Mouse (Mus musculus) thymus, adult 2 months (tissue): Measurements from ENCODE around the gene Cd9. TPM values are rescaled to one million over a fixed set of nuclear protein-coding genes. Genes with fewer than 3 reads are reported as not detected.

ENCODE experiments used
- DNase-seq: peaks from one replicate; pipeline ENCODE4 v3.0.0; 2021
- H3K27ac ChIP-seq: fragments of 200-500 bp; 2 replicates; pipeline ENCODE4 v1.5.1; 2012; ENCODE audit warnings: low read length, control low read depth; ENCODE audit not compliant: control insufficient read depth, insufficient read depth
- H3K27me3 ChIP-seq: fragments of 200-500 bp; 2 replicates; pipeline ENCODE4 v1.6.1; 2012; ENCODE audit warnings: mild to moderate bottlenecking, low read length, moderate library complexity, mixed read lengths; ENCODE audit not compliant: control insufficient read depth, insufficient read depth
- H3K36me3 ChIP-seq: fragments of 200-500 bp; 2 replicates; pipeline ENCODE4 v1.6.1; 2012; ENCODE audit warnings: mild to moderate bottlenecking, low read length, moderate library complexity; ENCODE audit not compliant: control insufficient read depth, insufficient read depth
- H3K4me1 ChIP-seq: fragments of 200-500 bp; replicated peaks from 2 replicates; pipeline ENCODE4 v1.6.1; 2012; ENCODE audit warnings: low read length; ENCODE audit not compliant: control insufficient read depth, insufficient read depth
- H3K4me3 ChIP-seq: fragments of 200-500 bp; 2 replicates; pipeline ENCODE4 v1.5.1; 2012; ENCODE audit warnings: mild to moderate bottlenecking, low read length, control low read depth, moderate library complexity; ENCODE audit not compliant: control insufficient read depth, insufficient read depth
- CTCF ChIP-seq: fragments of 200-500 bp; IDR thresholded peaks from 2 replicates; pipeline ENCODE4 v1.5.1; 2012; ENCODE audit warnings: mild to moderate bottlenecking, control low read depth, low read length, moderate library complexity, borderline replicate concordance; ENCODE audit not compliant: control insufficient read depth, poor library complexity, insufficient read depth; ENCODE audit errors: extremely low read depth
- POLR2A ChIP-seq: fragments of 200-500 bp; IDR thresholded peaks from 2 replicates; pipeline ENCODE4 v1.6.1; 2012; ENCODE audit warnings: mild to moderate bottlenecking, low read length, control low read depth, moderate library complexity; ENCODE audit not compliant: control insufficient read depth, poor library complexity, insufficient read depth; ENCODE audit errors: extremely low read depth
- WGBS: fragments of 180-500 bp; shearing (Covaris S2); methylation state at CpG from one replicate; pipeline ENCODE4 v1.1.7; 2018; 5-methylcytosine and 5-hydroxymethylcytosine counted together
- polyA plus RNA-seq: library from polyadenylated mRNA; depleted of rRNA; stranded (reverse); fragments of >200 nt; gene quantifications from 2 replicates; pipeline ENCODE4 v1.2.3, GENCODE M21; 2012

Cd9 gene
- polyA plus RNA-seq, 1 experiment, result 56.1 TPM

GRCm38 (mm10) chr6:125471921-125472320 is 22.7 kb downstream of the Cd9 start:
- H3K4me3 ChIP-seq, result no peak overlapping the region
- no peak for DNase-seq
- H3K4me1 ChIP-seq, result peaks cover 15% of the 10 kb centered on the region
- H3K27me3 ChIP-seq, result no peaks in the 10 kb centered on the region
- TF ChIP-seq CTCF (no peak), POLR2A (no peak)
- 57% methylated on average over 4 of the region's 4 CpGs for WGBS
- no peak overlapping the region for H3K27ac ChIP-seq
- H3K36me3 ChIP-seq, result no peaks in the 10 kb centered on the region

DNA sequence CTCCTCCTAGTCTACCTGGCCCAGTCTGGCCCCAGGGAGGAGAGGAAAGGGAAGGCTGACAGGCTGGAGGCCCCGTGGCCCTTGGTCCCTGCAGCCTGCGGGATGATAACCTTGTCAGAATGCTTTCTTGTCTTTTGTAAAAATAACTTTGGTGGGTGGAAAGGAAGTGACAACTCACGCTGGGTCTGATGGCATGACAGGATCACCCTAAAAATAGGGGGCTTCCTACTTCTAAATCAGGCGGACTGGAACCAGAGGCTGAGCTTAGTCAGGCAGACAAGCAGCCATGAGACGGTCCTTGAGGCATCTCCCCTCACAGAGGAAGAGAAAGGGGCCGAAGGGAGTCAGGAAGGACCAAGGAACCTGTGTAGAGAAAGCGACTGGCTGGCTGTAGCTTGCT is 23.3 kb downstream of the Cd9 start:
- Histone ChIP-seq H3K4me3 (no peak overlapping the region), H3K27me3 (no peaks in the 10 kb centered on the region), H3K36me3 (no peaks in the 10 kb centered on the region), H3K4me1 (peaks cover 15% of the 10 kb centered on the region), H3K27ac (no peak overlapping the region)
- no peak for DNase-seq
- WGBS, result 43% methylated on average over 7 of the region's 7 CpGs
- no peak for TF ChIP-seq POLR2A
- TF ChIP-seq CTCF, result no peak

GRCm38 (mm10) chr6:125470616-125471015 is 24.0 kb downstream of the Cd9 start:
- WGBS, result 85% methylated on average over 5 of the region's 5 CpGs
- H3K36me3 ChIP-seq, result no peaks in the 10 kb centered on the region
- no peaks in the 10 kb centered on the region for H3K27me3 ChIP-seq
- no peak overlapping the region for H3K4me3 ChIP-seq
- no peak overlapping the region for H3K27ac ChIP-seq
- no peak for DNase-seq
- H3K4me1 ChIP-seq, result peaks cover 15% of the 10 kb centered on the region
- TF ChIP-seq POLR2A (no peak), CTCF (no peak)

- H3K4me3 ChIP-seq, result no peak overlapping the region
- peaks cover 15% of the 10 kb centered on the region for H3K4me1 ChIP-seq
- no peak for DNase-seq
- no peaks in the 10 kb centered on the region for H3K36me3 ChIP-seq
- TF ChIP-seq CTCF (no peak), POLR2A (no peak)
- WGBS, result 88% methylated on average over 4 of the region's 4 CpGs
- H3K27ac ChIP-seq, result no peak overlapping the region
- H3K27me3 ChIP-seq, result no peaks in the 10 kb centered on the region
These were observed 25.4 kb downstream of the Cd9 start for GRCm38 (mm10) chr6:125469222-125469621.

DNA sequence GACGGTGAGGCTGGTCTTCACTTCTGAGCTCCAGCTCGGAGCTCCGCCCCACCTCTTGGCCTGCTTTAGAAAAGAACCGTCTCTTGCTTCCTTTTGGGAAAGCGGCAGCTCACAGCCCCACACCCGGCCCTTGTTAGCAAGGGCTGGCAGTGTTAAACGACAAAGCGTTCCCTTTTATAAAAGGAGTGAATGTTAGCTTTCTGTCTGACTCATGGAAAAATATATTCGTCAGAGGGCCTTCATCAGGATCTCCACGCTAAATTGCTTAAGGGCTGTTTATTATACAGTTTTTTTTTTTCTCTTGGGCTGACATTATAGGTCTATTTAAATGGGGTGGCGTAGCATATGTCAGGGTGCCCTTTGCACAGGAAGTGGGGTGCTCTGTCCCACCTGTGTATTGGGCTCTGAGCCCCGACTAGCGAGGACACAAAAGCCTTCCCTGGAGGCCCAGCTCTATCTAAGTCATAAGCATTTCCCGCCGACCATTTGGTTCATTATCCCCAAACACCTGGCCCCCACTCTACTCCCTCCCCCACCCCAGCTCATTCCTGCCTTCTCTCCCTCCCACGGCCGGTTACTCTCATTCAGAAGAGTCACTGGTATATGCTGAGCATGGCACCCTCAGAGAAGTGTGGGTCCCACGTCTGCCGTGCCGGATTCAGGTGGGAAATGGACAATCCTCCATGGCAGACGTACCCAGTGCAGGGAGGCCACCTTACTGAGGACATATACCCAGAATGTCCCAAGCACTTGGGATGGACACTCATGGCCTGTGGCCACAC is 26.2 kb downstream of the Cd9 start:
- no peak for DNase-seq
- H3K4me1 ChIP-seq, result peaks cover 15% of the 10 kb centered on the region
- H3K4me3 ChIP-seq, result no peak overlapping the region
- H3K27ac ChIP-seq, result no peak overlapping the region
- 77% methylated on average over 21 of the region's 21 CpGs for WGBS
- no peaks in the 10 kb centered on the region for H3K36me3 ChIP-seq
- TF ChIP-seq POLR2A, result no peak
- TF ChIP-seq CTCF, result no peak
- no peaks in the 10 kb centered on the region for H3K27me3 ChIP-seq

DNA sequence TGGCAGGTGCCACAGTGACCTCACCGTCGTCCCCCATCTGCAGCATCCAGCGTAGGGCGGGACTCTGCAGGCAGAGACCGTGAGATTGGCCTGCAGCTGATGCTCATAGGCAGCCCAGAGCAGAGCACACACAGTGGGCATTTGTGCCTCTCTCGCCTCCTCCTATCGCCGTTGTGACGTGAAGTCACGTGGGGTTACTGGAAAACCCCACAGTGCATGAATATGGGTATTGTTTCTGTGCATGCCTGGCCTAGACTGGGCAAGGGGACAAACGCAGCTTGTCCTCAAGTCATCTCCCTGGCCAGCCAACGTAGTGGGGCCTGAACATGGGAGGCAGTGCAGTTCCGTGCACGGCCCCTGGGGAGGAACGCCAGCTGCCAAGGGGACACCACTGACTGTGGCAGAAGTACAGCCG is 27.3 kb downstream of the Cd9 start:
- 87% methylated on average over 16 of the region's 16 CpGs for WGBS

DNA sequence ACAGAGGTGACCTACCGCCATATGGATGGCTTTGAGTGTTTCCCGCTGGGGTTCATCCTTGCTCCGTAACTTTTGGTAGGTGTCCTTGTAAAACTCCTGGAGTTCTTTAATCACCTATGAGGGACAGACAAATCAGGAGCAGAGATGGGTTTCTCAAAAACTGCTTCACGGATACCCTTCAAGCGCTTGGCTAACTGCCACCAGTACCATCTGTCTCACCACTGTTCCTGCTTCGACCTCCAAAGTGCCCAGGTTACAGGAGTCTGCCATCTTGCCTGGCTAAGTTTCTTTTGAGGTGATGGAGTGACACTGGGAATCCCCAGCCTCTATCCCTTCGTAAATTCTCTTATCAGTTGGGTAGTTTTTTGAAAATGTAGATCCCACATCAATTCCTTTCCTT is 32.3 kb downstream of the Cd9 start:
- no peak overlapping the region for H3K27ac ChIP-seq
- no peak for DNase-seq
- no peaks in the 10 kb centered on the region for H3K36me3 ChIP-seq
- no peak overlapping the region for H3K4me3 ChIP-seq
- 93% methylated on average over 7 of the region's 7 CpGs for WGBS
- TF ChIP-seq POLR2A (no peak), CTCF (no peak)
- H3K4me1 ChIP-seq, result no peaks in the 10 kb centered on the region; the same call in 1 of the 2 replicates
- no peaks in the 10 kb centered on the region for H3K27me3 ChIP-seq

More for the DNA sequence above, 27.3 kb downstream of the Cd9 start:
- Histone ChIP-seq H3K27me3 (no peaks in the 10 kb centered on the region), H3K4me1 (peaks cover 15% of the 10 kb centered on the region), H3K36me3 (no peaks in the 10 kb centered on the region), H3K27ac (no peak overlapping the region), H3K4me3 (no peak overlapping the region)
- TF ChIP-seq CTCF (no peak), POLR2A (no peak)
- no peak for DNase-seq
